Comparison of ENCODE assay signal across 26 mouse cellular contexts in the genomic region with DNA sequence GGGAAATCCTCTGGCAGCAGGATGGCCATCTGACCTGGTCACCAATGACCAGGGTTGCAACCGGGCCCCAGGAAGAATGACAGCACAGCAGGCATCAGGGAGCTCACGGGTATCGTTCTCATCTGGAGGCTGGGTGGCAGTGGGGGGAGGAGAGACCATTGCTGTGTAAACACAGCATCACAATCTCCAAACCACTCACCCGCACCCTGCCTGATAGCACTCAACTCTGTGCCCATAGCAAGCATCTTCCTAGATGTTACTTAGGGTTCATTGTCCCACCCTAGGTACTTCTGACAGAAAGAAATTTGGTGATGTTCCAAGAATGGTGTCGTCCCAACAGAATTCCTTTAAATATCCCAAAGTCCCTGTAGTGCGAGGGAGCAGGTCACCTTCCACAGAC. TPM values are rescaled to one million over a fixed set of nuclear protein-coding genes. Genes with fewer than 3 reads are reported as not detected.
A peak's percentile ranks its signal among the peaks of the same experiment; 100 is the strongest.
DNase-seq lines count a peak whose midpoint lies in the region; ATAC-seq and TF ChIP-seq lines count a peak whose summit lies in the region.
"Had no signal": no experiment of that assay in that cellular context is flagged by ENCODE, and none has a peak within 500 bp of the region (broad histone marks: within the 10 kb centered on the region; RNA-seq: fewer than 3 reads in every experiment).

No protein-coding gene starts in this region.

- H3K9me3 ChIP-seq in hindbrain, embryonic 10.5 days, result no peaks in the 10 kb centered on the region
- H3K9me3 ChIP-seq in hindbrain, postnatal 0 days (ENCODE audit: low read length), result no peaks in the 10 kb centered on the region
- H3K9me3 ChIP-seq in midbrain, embryonic 10.5 days (replicated peaks), result no peaks in the 10 kb centered on the region
- H3K9me3 ChIP-seq in midbrain, embryonic 16.5 days (replicated peaks; ENCODE audit: control insufficient read depth, low read length, poor library complexity, severe bottlenecking), result no peaks in the 10 kb centered on the region
- no peaks in the 10 kb centered on the region for H3K9me3 ChIP-seq in hindbrain, embryonic 14.5 days (ENCODE audit: control insufficient read depth, low read length)
- no peaks in the 10 kb centered on the region for H3K9me3 ChIP-seq in neural tube, embryonic 14.5 days (ENCODE audit: control insufficient read depth, low read length)
- H3K9me3 ChIP-seq: intestine, embryonic 15.5 days; limb, embryonic 13.5 days had no signal

- no peak for TF ChIP-seq CTCF in hindbrain, postnatal 0 days (IDR thresholded peaks at IDR 0.05; ENCODE audit: low read depth)

- H3K27me3 ChIP-seq in hindbrain, embryonic 10.5 days (ENCODE audit: insufficient read depth, poor library complexity, severe bottlenecking), result no peaks in the 10 kb centered on the region
- no peaks in the 10 kb centered on the region for H3K27me3 ChIP-seq in hindbrain, postnatal 0 days (ENCODE audit: insufficient read depth, low read length)
- no peaks in the 10 kb centered on the region for H3K27me3 ChIP-seq in midbrain, embryonic 10.5 days (ENCODE audit: low read depth, poor library complexity, severe bottlenecking)
- no peaks in the 10 kb centered on the region for H3K27me3 ChIP-seq in midbrain, embryonic 16.5 days (ENCODE audit: control insufficient read depth, insufficient read depth, low read depth, low read length)
- no peaks in the 10 kb centered on the region for H3K27me3 ChIP-seq in hindbrain, embryonic 14.5 days (ENCODE audit: control insufficient read depth, insufficient read depth, low read length)
- H3K27me3 ChIP-seq in neural tube, embryonic 14.5 days (ENCODE audit: control insufficient read depth, insufficient read depth, low read length), result no peaks in the 10 kb centered on the region
- H3K27me3 ChIP-seq: intestine, embryonic 15.5 days; limb, embryonic 13.5 days had no signal

- H3K4me1 ChIP-seq in hindbrain, embryonic 10.5 days (replicated peaks), result peaks cover 11% of the 10 kb centered on the region
- H3K4me1 ChIP-seq in hindbrain, postnatal 0 days (ENCODE audit: insufficient read depth, low read length), result no peaks in the 10 kb centered on the region
- peaks cover 4% of the 10 kb centered on the region; the same call in 1 of the 2 replicates for H3K4me1 ChIP-seq in midbrain, embryonic 10.5 days
- H3K4me1 ChIP-seq in midbrain, embryonic 16.5 days (ENCODE audit: control insufficient read depth, insufficient read depth, low read length), result no peaks in the 10 kb centered on the region
- peaks cover 15% of the 10 kb centered on the region for H3K4me1 ChIP-seq in hindbrain, embryonic 14.5 days (replicated peaks; ENCODE audit: control insufficient read depth, insufficient read depth, low read length)
- peaks cover 5% of the 10 kb centered on the region; the same call in 1 of the 2 replicates for H3K4me1 ChIP-seq in neural tube, embryonic 14.5 days (ENCODE audit: control insufficient read depth, insufficient read depth, low read length)
- H3K4me1 ChIP-seq: intestine, embryonic 15.5 days had no signal

- no peak for DNase-seq in hindbrain, embryonic 10.5 days (ENCODE audit: low spot score)
- no peak for DNase-seq in hindbrain, postnatal 0 days (ENCODE audit: low spot score)
- no peak for DNase-seq in midbrain, embryonic 10.5 days (ENCODE audit: low spot score)
- DNase-seq in hindbrain, embryonic 14.5 days (ENCODE audit: low spot score), result no peak
- DNase-seq in lung, adult 18-20 months, result no peak
- DNase-seq in spleen, postnatal 14 days (ENCODE audit: low spot score in 2 of 2), result no peak
- DNase-seq: adrenal gland, postnatal 14 days; gastrocnemius, adult 2 months; gastrocnemius, postnatal 36 days; heart, adult 18-20 months; heart, postnatal 4 days; kidney, adult 2 months; lung, postnatal 36 days; right cerebral cortex, postnatal 4 days; thymus, postnatal 4 days had no signal

- H3K27ac ChIP-seq in hindbrain, embryonic 10.5 days, result peak overlapping the region; percentile 43; the same call in 1 of the 2 replicates
- no peak overlapping the region for H3K27ac ChIP-seq in hindbrain, postnatal 0 days
- H3K27ac ChIP-seq in midbrain, embryonic 10.5 days (replicated peaks), result 0 out of 2 replicates have a peak overlapping the region, but pooled peaks have one; percentile 1
- no peak overlapping the region for H3K27ac ChIP-seq in midbrain, embryonic 16.5 days (ENCODE audit: low read length)
- peak overlapping the region; percentile 54; the same call in 1 of the 2 replicates for H3K27ac ChIP-seq in hindbrain, embryonic 14.5 days
- H3K27ac ChIP-seq in neural tube, embryonic 14.5 days (ENCODE audit: low read depth, low read length), result peak overlapping the region; percentile 29; the same call in 1 of the 2 replicates
- H3K27ac ChIP-seq: gastrocnemius, adult 2 months; intestine, embryonic 15.5 days; kidney, postnatal 0 days; limb, embryonic 13.5 days had no signal

- 0 out of 2 replicates have a peak, but pooled peaks cover 2% of the 10 kb centered on the region for H3K36me3 ChIP-seq in hindbrain, embryonic 10.5 days
- H3K36me3 ChIP-seq in hindbrain, postnatal 0 days (ENCODE audit: insufficient read depth, low read length), result no peaks in the 10 kb centered on the region
- no peaks in the 10 kb centered on the region for H3K36me3 ChIP-seq in midbrain, embryonic 10.5 days
- peaks cover 3% of the 10 kb centered on the region; the same call in 1 of the 2 replicates for H3K36me3 ChIP-seq in midbrain, embryonic 16.5 days (ENCODE audit: control insufficient read depth, insufficient read depth, low read length)
- peaks cover 1% of the 10 kb centered on the region; the same call in 1 of the 2 replicates for H3K36me3 ChIP-seq in hindbrain, embryonic 14.5 days (replicated peaks; ENCODE audit: control insufficient read depth, insufficient read depth)
- H3K36me3 ChIP-seq in neural tube, embryonic 14.5 days (ENCODE audit: control insufficient read depth, insufficient read depth, low read length), result no peaks in the 10 kb centered on the region
- H3K36me3 ChIP-seq: intestine, embryonic 15.5 days; limb, embryonic 13.5 days had no signal

- H3K9ac ChIP-seq in hindbrain, postnatal 0 days (replicated peaks; ENCODE audit: low read length), result no peak overlapping the region
- H3K9ac ChIP-seq in midbrain, embryonic 16.5 days (ENCODE audit: low read depth, low read length), result no peak overlapping the region
- H3K9ac ChIP-seq in hindbrain, embryonic 14.5 days, result no peak overlapping the region
- no peak overlapping the region for H3K9ac ChIP-seq in neural tube, embryonic 14.5 days (replicated peaks; ENCODE audit: low read depth, low read length)
- H3K9ac ChIP-seq: intestine, embryonic 15.5 days; limb, embryonic 13.5 days had no signal

- no peak for ATAC-seq in hindbrain, postnatal 0 days
- no peak for ATAC-seq in midbrain, embryonic 16.5 days
- peak; percentile 37; the same call in 1 of the 2 replicates for ATAC-seq in hindbrain, embryonic 14.5 days (ENCODE audit: low FRiP score)
- ATAC-seq in neural tube, embryonic 14.5 days (ENCODE audit: low read depth), result peak; percentile 44; the same call in 1 of the 2 replicates
- ATAC-seq: CD4-positive, CD25-positive, alpha-beta regulatory T cell, adult 4 months; intestine, embryonic 15.5 days had no signal

- no peak overlapping the region for H3K4me3 ChIP-seq in hindbrain, embryonic 10.5 days
- H3K4me3 ChIP-seq in hindbrain, postnatal 0 days (ENCODE audit: low read length), result no peak overlapping the region
- H3K4me3 ChIP-seq in midbrain, embryonic 10.5 days, result no peak overlapping the region
- no peak overlapping the region for H3K4me3 ChIP-seq in midbrain, embryonic 16.5 days (ENCODE audit: low read depth, low read length)
- H3K4me3 ChIP-seq in hindbrain, embryonic 14.5 days (replicated peaks; ENCODE audit: low read length), result no peak overlapping the region
- no peak overlapping the region for H3K4me3 ChIP-seq in neural tube, embryonic 14.5 days (ENCODE audit: low read depth, low read length)
- H3K4me3 ChIP-seq: erythroblast, embryonic 14.5 days; gastrocnemius, adult 2 months; intestine, embryonic 15.5 days; limb, embryonic 13.5 days; myocyte had no signal

- no peak overlapping the region for H3K4me2 ChIP-seq in hindbrain, postnatal 0 days (ENCODE audit: low read depth, low read length)
- H3K4me2 ChIP-seq in midbrain, embryonic 16.5 days (ENCODE audit: low read length), result no peak overlapping the region
- H3K4me2 ChIP-seq in hindbrain, embryonic 14.5 days (replicated peaks), result no peak overlapping the region
- no peak overlapping the region for H3K4me2 ChIP-seq in neural tube, embryonic 14.5 days (ENCODE audit: low read depth, low read length)
- H3K4me2 ChIP-seq: heart, embryonic 11.5 days; intestine, embryonic 15.5 days; limb, embryonic 13.5 days; liver, embryonic 11.5 days had no signal

- 66% methylated on average over 6 of the region's 6 CpGs for WGBS in hindbrain, embryonic 10.5 days
- WGBS in hindbrain, postnatal 0 days, result 56% methylated on average over 6 of the region's 6 CpGs
- WGBS in midbrain, embryonic 10.5 days, result 76% methylated on average over 6 of the region's 6 CpGs
- WGBS in midbrain, embryonic 16.5 days, result 69% methylated on average over 6 of the region's 6 CpGs
- 65% methylated on average over 6 of the region's 6 CpGs for WGBS in hindbrain, embryonic 14.5 days
- WGBS in neural tube, embryonic 14.5 days, result 60% methylated on average over 6 of the region's 6 CpGs

RNA-seq across cellular contexts. Expression of gene Tlr5, which starts 57.5 kb away (rescaled TPM):
- 0.33 and 0.42 TPM in 2 replicates for polyA plus RNA-seq in hindbrain, embryonic 10.5 days (2016; fragmentation: Nextera tagmentation; extraction: Ambion mirVana)
- 0.47 and 1.4 TPM in 2 replicates for total RNA-seq in hindbrain, postnatal 0 days (2014; rRNA removed)
- 0.30 and 0.55 TPM in 2 replicates for polyA plus RNA-seq in hindbrain, postnatal 0 days (2015; fragmentation: Nextera tagmentation; extraction: Ambion mirVana)
- polyA plus RNA-seq in midbrain, embryonic 10.5 days (2016; fragmentation: Nextera tagmentation; extraction: Ambion mirVana), result 0.35 and 0.52 TPM in 2 replicates
- 0.06 and 0.20 TPM in 2 replicates for polyA plus RNA-seq in midbrain, embryonic 16.5 days (2015; fragmentation: Nextera tagmentation; extraction: Ambion mirVana)
- polyA plus RNA-seq in hindbrain, embryonic 14.5 days (2014; fragmentation: Nextera tagmentation; extraction: Ambion mirVana), result 0.21 and 0.33 TPM in 2 replicates
- 0.24 and 0.93 TPM in 2 replicates for polyA plus RNA-seq in neural tube, embryonic 14.5 days (2014; fragmentation: Nextera tagmentation; extraction: Ambion mirVana)
- total RNA-seq: common myeloid progenitor, adult 5-6 weeks had no signal
- polyA plus RNA-seq: erythroblast, embryonic 14.5 days; myocyte had no signal

Comparison
In these comparisons a context has a peak if more than half of its experiments do, and no peak if none do; other contexts are left out.
1. H3K27ac ChIP-seq: peak in hindbrain, embryonic 10.5 days (single experiment), midbrain, embryonic 10.5 days (single experiment), hindbrain, embryonic 14.5 days (single experiment) and neural tube, embryonic 14.5 days (single experiment); none in hindbrain, postnatal 0 days (single experiment) and midbrain, embryonic 16.5 days (single experiment).
2. ATAC-seq: peak in hindbrain, embryonic 14.5 days (single experiment) and neural tube, embryonic 14.5 days (single experiment); none in hindbrain, postnatal 0 days (single experiment) and midbrain, embryonic 16.5 days (single experiment).